Mouse (Mus musculus) bone marrow macrophage, adult 2 months (primary cell): Measurements from ENCODE around the gene Gsc.

Experiments used
- CTCF ChIP-seq: IDR thresholded peaks from 2 replicates; pipeline ENCODE4 v1.5.1; 2012; ENCODE audit warnings: low read depth, mild to moderate bottlenecking, low read length, moderate library complexity
- POLR2A ChIP-seq: IDR thresholded peaks from 2 replicates; pipeline ENCODE4 v1.6.1; 2012; ENCODE audit warnings: mild to moderate bottlenecking, low read depth, low read length, borderline replicate concordance

- TF ChIP-seq CTCF: no peak
- no peak for TF ChIP-seq POLR2A
Observed at GRCm38 (mm10) chr12:104450257-104450656, 22.9 kb downstream of the Gsc start.
